Mouse (Mus musculus) ovary, postnatal 10 days (tissue): Measurements from ENCODE around the gene Mindy2.

ENCODE experiments used
- DNase-seq: peaks from one replicate; pipeline ENCODE4 v3.0.0; 2022; ENCODE audit warnings: low spot score

Mindy2 gene

DNA sequence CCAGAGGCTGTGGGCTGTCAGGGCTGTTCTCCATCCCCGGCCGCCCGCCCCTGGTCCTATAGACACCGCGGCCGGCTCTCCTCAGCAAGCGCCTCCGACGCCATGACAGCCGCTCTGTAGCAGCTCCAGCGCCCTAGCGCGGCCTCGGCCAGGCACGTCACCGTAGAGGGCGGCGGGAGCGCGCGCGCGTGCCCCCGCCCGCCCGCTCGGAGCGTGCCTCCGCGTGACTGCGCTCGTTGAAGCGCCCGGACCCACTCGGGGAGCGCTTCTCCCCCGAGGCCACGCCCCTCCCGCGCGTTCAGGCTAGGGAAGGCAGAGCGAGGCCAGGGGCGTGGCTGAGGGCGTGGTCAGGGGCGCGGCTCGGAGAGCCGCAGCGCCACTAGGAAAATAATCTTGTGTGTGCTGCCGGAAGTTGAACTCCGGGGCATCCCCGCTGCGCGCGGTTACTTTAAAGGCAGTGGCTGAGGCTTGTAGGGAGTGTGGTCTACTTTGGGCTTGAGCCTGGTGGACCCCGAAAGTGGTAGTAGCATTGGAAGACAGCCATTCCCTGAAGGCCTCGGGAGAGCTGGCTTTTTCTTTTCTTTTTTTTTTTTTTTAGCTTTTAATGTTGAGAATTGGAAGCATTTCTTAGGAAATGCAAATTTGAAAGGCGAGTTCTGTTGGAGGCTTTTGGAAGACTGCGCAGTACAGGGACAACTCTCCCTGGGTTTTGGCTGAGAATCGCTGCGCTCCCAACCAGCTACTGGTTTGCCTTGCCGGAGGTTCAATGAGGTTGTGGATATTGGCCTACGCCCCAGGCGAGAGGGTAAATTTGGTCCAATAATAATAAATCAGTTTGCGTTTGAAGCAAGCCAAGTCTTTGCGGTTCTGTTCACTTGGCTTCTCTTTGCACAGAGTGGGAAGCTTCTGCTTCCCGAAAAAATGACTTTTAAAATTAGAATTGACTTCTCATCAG lies at the start of gene Mindy2:
Gene Mindy2, minus strand, starts transcription at position 162 of the 955 bp plus-strand sequence.
- peak; percentile 64 for DNase-seq

GRCm38 (mm10) chr9:70706444-70706843 lies 49.5 kb upstream of the Mindy2 start:
- no peak for DNase-seq

DNA sequence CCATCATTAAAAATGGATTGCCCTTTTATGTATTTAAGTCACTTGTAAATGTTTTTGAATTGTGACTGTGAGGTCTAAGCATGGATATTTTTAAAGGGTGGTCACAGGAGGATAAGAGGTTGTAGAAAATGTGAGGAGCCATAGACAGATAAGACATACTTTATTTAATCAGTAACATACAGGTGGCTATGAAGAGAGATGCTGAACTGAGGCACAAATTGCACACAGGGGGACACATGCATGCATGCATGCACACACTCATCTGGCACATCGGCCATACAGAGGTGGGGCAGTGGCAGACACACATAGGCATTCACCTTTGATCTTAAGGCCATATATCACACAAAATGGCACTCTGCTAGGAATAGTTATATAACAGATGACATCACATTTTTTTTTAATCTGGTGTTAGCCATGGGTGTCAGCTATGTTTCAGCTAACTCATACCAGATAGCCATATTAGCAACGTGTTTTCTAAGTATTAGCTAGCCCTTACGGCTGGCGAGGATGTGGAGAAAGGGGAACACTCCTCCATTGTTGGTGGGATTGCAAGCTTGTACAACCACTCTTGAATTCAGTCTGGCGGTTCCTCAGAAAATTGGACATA lies 46.7 kb upstream of the Mindy2 start:
- no peak for DNase-seq

DNA sequence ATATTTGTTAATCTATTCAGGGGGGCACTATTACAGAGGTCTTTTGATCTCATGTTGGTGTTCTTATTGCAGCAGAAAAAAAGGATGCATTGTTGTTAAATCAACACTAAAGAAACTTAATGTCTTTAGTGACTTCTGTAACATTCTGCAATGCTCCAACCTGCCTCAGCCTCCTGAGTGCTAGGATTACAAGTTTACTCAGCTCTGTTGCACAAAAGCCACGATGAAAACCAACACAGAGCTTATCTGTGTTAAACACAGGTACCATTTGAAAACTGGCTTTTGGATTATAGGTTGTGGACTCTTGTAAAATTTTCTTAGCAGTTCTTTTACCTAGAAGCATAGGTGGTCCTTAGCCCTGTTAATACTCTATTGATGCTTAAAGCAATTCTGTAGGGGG lies 41.1 kb upstream of the Mindy2 start:
- DNase-seq: no peak

DNA sequence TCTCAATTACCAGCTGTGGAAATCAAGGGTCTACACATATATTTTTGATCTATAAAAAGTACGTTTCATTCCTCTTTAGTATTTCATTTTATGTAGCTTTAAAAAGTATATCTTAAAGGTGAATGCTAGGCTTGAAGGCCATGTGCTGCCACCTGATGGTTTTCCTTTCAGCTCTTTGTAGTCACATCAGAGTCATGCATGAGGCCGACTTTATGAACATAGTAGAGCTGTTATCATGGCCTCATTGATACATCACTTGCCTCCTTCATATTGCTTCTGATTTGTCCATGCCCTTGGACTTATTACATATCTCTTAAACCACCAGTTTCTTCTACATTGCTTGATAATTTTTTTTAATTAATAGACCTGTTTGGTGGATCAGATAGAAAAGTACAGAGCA lies 38.7 kb upstream of the Mindy2 start:
- no peak for DNase-seq

GRCm38 (mm10) chr9:70691772-70692693 lies 35.1 kb upstream of the Mindy2 start:
- no peak for DNase-seq

DNA sequence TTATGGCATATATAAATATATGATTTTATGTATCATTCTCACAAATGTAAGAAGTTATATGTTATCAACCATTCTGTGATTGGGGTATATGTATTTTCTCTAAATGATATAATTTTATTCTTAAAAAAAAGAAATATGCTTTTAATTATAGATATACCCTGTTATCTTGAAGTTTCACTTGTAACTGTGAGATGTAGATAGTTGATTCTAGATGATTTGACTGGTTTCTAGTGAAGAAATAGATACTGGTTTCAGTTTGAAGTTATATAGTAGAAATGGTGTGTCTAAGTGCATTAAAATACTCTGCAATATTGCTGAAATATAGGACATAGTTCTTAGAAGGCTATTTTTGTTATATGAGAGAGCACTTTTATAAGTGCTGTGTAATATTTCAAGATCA lies 33.6 kb upstream of the Mindy2 start:
- DNase-seq: no peak

DNA sequence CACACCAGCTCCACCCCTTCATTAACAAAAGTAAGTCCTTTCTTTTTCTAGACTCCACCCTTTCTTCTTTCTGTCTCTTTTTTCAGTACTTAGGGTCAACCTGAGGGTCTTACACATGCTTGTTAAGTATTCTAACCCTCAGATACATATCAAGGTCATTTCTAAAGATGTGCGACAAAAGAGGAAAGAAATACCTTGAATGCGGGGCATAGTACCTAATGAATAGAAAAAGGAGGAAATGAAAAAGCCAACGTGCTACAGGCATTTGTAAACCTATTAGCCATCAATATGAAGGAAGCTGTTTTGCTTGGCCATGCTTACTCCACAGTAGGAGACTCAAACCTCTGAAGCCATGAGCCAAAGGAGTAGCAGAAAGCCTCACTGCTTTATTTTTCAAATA lies 33.0 kb upstream of the Mindy2 start:
- no peak for DNase-seq

DNA sequence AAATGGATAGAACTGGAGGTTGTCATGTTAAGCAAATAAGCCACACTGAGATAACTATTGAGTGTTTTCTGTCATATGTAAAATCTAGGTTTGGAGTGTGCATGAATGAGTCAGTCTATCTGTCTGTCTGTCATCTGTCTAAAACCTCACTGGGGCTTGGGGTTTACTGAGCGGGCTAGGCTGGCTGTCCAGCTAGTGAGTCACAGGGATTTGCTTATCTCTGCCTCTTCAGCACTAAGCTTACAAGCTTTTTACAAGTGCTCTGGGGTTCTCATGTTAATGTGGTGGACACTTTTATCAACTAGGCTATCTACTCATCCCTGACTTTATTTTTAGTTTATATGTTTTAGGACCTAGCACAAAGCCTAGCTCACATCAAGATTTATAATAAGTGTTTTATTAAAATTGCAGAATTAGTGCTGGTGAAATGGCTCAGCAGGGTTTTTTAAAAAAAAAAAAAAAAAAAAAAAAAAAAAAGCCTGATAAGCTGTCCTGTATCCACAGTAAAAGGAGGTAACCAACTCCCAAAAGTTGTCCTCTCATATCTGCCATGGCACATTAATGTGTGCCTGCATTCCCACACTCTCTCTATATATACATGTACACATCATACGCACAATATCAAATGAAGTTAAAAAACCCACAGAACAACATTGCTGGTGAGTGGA lies 31.5 kb upstream of the Mindy2 start:
- no peak for DNase-seq

DNA sequence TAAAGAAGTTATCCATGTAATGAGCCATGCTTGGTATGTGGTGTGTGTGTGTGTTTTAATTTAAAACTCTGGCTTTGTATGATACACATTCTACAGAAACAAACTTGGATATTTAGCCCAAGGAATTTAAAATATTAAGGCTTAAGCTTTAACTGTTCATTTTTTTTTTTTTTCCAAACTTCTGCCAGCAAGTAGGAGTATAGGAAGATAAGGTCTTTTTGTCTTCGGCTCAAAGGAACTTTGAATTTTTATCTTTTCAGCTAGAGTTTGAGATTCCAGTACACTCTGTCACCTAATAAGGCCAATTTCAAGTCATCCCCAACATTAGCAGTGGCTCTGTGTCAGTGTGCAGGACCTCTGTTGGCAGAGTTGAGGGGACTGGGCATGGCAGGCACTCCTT lies 25.2 kb upstream of the Mindy2 start:
- DNase-seq: no peak

GRCm38 (mm10) chr9:70679132-70680091 lies 22.4 kb upstream of the Mindy2 start:
- DNase-seq: peak; percentile 29

GRCm38 (mm10) chr9:70678682-70679131 lies 21.7 kb upstream of the Mindy2 start, which contains the start of gene Adam10:
Gene Adam10 (plus strand): TSS chr9:70678997.
- DNase-seq: peak; percentile 97

- DNase-seq: no peak
Observed at GRCm38 (mm10) chr9:70675961-70676360, 19.0 kb upstream of the Mindy2 start.

GRCm38 (mm10) chr9:70675117-70675516 lies 18.1 kb upstream of the Mindy2 start:
- no peak for DNase-seq

GRCm38 (mm10) chr9:70673656-70674055 lies 16.7 kb upstream of the Mindy2 start:
- no peak for DNase-seq

GRCm38 (mm10) chr9:70671772-70672579 lies 15.0 kb upstream of the Mindy2 start:
- no peak for DNase-seq

GRCm38 (mm10) chr9:70671278-70671677 lies 14.3 kb upstream of the Mindy2 start:
- no peak for DNase-seq

GRCm38 (mm10) chr9:70670381-70670780 lies 13.4 kb upstream of the Mindy2 start:
- DNase-seq: no peak

- no peak for DNase-seq
Observed at GRCm38 (mm10) chr9:70669197-70669596, 12.2 kb upstream of the Mindy2 start.
